Mouse (Mus musculus) stomach, postnatal 0 days (tissue): ENCODE results near the gene Elp1. TPM values are rescaled to one million over a fixed set of nuclear protein-coding genes. Genes with fewer than 3 reads are reported as not detected.

ENCODE experiments used
- ATAC-seq: fragments of 200-750 bp; cut with Nextera tagmentation; 2 replicates; pipeline ENCODE4 v1.8.0; 2017; ENCODE audit not compliant: low FRiP score, low TSS enrichment
- DNase-seq: peaks from one replicate; pipeline ENCODE4 v3.0.0-alpha.2; 2016; ENCODE audit warnings: low spot score
- H3K27ac ChIP-seq: fragments of 300-500 bp; sonication (generic); replicated peaks from 2 replicates; pipeline ENCODE4 v1.5.1; 2014; ENCODE audit warnings: mild to moderate bottlenecking, control low read depth
- H3K27me3 ChIP-seq: fragments of 300-500 bp; sonication (generic); 2 replicates; pipeline ENCODE4 v1.6.1; 2014; ENCODE audit warnings: low read length; ENCODE audit not compliant: control insufficient read depth, insufficient read depth
- H3K36me3 ChIP-seq: fragments of 300-500 bp; sonication (generic); 2 replicates; pipeline ENCODE4 v1.6.1; 2014; ENCODE audit warnings: low read length, mixed read lengths; ENCODE audit not compliant: control insufficient read depth, insufficient read depth
- H3K4me1 ChIP-seq: fragments of 300-500 bp; sonication (generic); replicated peaks from 2 replicates; pipeline ENCODE4 v1.6.1; 2014; ENCODE audit warnings: antibody characterized with exemption; ENCODE audit not compliant: control insufficient read depth, insufficient read depth
- H3K4me2 ChIP-seq: fragments of 300-500 bp; sonication (generic); replicated peaks from 2 replicates; pipeline ENCODE4 v1.6.1; 2014; ENCODE audit warnings: low read depth, mild to moderate bottlenecking, control low read depth, moderate library complexity
- H3K4me3 ChIP-seq: fragments of 300-500 bp; sonication (generic); 2 replicates; pipeline ENCODE4 v1.5.1; 2014; ENCODE audit warnings: low read depth, low read length, control low read depth
- H3K9ac ChIP-seq: fragments of 300-500 bp; sonication (generic); 2 replicates; pipeline ENCODE4 v1.6.1; 2014; ENCODE audit warnings: mild to moderate bottlenecking, low read length, control low read depth, mixed read lengths
- H3K9me3 ChIP-seq: fragments of 300-500 bp; sonication (generic); 2 replicates; pipeline ENCODE4 v1.6.1; 2016; ENCODE audit warnings: low read length; ENCODE audit not compliant: control insufficient read depth
- CTCF ChIP-seq: IDR thresholded peaks from 2 replicates; pipeline ENCODE4 v1.5.1; 2016; ENCODE audit warnings: antibody characterized with exemption, low read depth, mild to moderate bottlenecking, moderate library complexity
- EP300 ChIP-seq: optimal IDR thresholded peaks from 2 replicates; pipeline ENCODE3; 2016; ENCODE audit warnings: antibody characterized with exemption
- WGBS: fragments of 180-500 bp; shearing (Covaris S2); extraction: QIAGEN DNeasy Blood & Tissue Kit; methylation state at CpG from one replicate; pipeline ENCODE4 v1.1.7; 2014; 5-methylcytosine and 5-hydroxymethylcytosine counted together
- polyA plus RNA-seq: library from polyadenylated mRNA; unstranded; fragments of >200 nt; fragmentation: Nextera tagmentation; extraction: Ambion mirVana; gene quantifications from 2 replicates; pipeline ENCODE4 v1.2.1, GENCODE M21; 2015

Gene Elp1
- polyA plus RNA-seq, 1 experiment from 2014 or later: 11.3 TPM

DNA sequence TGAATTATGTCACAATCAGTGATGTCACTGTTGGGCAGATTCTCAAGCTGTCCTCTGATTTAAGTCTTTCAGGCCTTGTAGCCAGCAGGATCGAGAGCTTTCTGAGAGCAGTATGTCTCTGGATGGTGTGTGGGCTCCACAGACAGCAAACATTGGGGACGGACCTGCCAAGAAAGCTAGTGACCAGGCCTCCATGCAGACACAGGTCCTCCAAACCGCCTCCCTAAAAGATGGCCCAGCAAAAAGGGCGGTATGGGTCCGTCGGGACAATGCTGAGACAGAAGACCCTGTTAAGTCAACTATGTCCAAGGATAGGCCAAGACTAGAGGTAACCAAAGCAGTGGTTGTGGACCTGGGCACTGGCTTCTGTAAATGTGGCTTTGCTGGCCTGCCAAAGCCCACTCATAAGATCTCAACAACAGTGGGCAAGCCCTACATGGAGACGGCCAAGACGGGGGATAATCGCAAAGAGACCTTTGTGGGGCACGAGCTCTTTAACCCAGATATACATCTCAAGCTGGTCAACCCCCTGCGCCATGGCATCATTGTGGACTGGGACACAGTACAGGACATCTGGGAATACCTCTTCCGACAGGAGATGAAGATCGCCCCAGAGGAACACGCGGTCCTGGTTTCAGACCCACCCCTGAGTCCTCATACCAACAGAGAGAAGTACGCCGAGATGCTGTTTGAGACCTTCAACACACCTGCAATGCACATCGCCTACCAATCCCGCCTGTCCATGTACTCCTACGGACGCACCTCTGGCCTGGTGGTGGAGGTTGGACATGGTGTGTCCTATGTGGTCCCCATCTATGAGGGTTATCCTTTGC lies 58.6 kb downstream of the Elp1 start, which contains the start of gene Actl7a:
Actl7a (plus strand) TSS at position 51 of the 833 bp plus-strand sequence.
- WGBS: 95% methylated on average over 21 of the region's 21 CpGs
- Histone ChIP-seq H3K36me3 (no peaks in the 10 kb centered on the region), H3K4me3 (no peak within 1 kb of the TSS), H3K4me1 (no peaks in the 10 kb centered on the region), H3K4me2 (no peak within 1 kb of the TSS), H3K27ac (no peak within 1 kb of the TSS), H3K27me3 (no peaks in the 10 kb centered on the region), H3K9ac (no peak within 1 kb of the TSS), H3K9me3 (no peaks in the 10 kb centered on the region)
- DNase-seq: no peak
- TF ChIP-seq CTCF (no peak), EP300 (no peak)
- ATAC-seq: no peak

DNA sequence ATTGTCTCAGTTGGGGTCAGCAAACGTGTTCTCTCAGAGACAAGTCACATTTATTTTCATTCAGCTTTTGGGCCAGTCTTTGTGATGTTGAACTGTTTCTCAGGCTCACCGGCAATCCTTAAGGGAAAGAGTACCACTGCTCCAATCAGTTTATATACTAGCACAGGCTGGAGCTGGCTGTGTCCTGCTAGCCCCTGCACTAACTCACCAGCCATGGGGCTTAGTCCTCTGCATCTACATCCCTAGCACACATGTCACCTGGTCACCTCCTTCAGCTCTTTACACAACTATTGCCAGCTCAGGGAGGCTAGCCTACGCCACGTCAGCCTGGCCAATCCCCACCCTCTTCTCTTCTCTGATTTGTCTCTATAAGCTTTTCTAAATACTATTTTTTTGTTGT lies 59.4 kb downstream of the Elp1 start:
- H3K36me3 ChIP-seq: no peaks in the 10 kb centered on the region
- no peaks in the 10 kb centered on the region for H3K4me1 ChIP-seq
- H3K9me3 ChIP-seq: no peaks in the 10 kb centered on the region
- H3K4me3 ChIP-seq: no peak overlapping the region
- H3K9ac ChIP-seq: no peak overlapping the region
- DNase-seq: no peak
- no peak overlapping the region for H3K4me2 ChIP-seq
- no peak overlapping the region for H3K27ac ChIP-seq
- TF ChIP-seq EP300 (no peak), CTCF (no peak)
- ATAC-seq: no peak
- no peaks in the 10 kb centered on the region for H3K27me3 ChIP-seq
- WGBS: 89% methylated on average over 4 of the region's 4 CpGs

DNA sequence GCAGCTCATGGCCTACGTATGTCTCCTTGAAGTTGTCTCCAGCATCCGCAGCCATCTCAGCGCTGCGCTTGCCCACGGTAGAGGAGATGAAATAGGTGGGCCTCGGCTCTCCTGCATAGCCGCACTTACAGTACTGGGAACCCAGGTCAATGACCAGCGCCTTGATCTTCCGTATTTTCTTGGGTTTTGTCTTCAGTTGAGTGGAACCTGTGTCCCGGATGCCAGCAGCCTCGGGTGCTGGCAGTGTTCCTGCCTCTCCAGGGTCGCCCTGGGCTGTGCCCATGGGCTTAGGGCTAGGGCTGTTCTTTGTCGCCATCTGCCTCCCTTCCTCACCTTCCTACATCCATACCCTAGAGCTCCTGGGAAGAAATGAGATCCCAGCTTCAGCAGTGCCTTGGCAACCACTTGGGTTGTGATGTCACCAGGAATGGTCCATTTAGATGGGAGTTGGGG lies 61.1 kb downstream of the Elp1 start, which contains the start of gene Actl7b:
Actl7b (minus strand) TSS at position 403 of the 453 bp plus-strand sequence.
- H3K27ac ChIP-seq: no peak within 1 kb of the TSS
- no peaks in the 10 kb centered on the region for H3K36me3 ChIP-seq
- 94% methylated on average over 13 of the region's 13 CpGs for WGBS
- ATAC-seq (peak; percentile 15; the same call in 1 of the 2 replicates), DNase-seq (no peak)
- H3K9ac ChIP-seq: no peak within 1 kb of the TSS
- no peaks in the 10 kb centered on the region for H3K27me3 ChIP-seq
- H3K4me1 ChIP-seq: no peaks in the 10 kb centered on the region
- no peaks in the 10 kb centered on the region for H3K9me3 ChIP-seq
- H3K4me3 ChIP-seq: no peak within 1 kb of the TSS
- no peak for TF ChIP-seq CTCF
- no peak for TF ChIP-seq EP300
- no peak within 1 kb of the TSS for H3K4me2 ChIP-seq

DNA sequence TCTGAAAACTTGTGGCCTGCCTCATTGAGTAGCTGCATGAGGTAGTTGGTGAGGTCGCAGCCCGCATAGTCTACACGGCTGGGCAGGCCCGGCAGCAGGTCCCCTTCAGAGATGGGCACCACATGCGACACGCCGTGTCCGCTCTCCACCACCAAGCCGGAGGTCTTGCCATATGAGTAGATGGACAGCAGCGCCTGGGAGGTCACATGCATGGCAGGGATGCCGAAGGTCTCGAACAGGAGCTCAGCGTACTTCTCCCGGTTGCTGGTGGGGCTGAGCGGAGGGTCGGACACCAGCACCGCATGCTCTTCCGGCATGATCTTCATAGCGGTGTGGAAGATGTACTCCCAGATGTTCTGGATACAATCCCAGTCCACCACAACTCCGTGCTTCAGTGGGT lies 61.5 kb downstream of the Elp1 start:
- ATAC-seq: 0 out of 2 replicates have a peak, but pooled peaks have one; percentile 21

DNA sequence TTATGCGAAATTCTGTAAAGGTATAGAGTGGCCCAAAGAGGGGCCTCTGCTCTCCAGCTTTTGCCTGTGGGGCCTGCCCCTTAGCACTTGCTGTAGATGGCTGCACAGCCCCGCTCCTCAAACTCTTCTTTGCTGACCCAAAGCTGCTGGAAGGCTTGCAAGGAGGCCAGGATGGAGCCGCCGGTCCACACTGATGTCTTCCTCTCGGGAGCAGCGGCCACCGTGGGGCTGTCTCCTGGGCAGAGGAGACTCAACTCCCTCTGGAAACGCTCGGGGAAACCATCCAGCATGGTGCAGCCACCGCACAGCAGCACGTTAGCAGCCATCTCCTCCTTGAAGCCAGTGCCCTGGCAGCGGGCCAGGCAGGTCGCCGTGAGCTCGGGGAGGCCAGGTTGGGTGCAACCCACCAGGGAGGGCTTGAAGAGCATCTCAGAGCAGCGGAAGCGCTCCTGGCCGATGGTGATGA lies 62.1 kb downstream of the Elp1 start, which contains the start of gene Gm26657:
Gm26657 (plus strand) TSS at position 51 of the 466 bp plus-strand sequence.
- WGBS: 83% methylated on average over 18 of the region's 18 CpGs
- DNase-seq: no peak
- no peaks in the 10 kb centered on the region for H3K4me1 ChIP-seq
- H3K36me3 ChIP-seq: no peaks in the 10 kb centered on the region
- H3K4me2 ChIP-seq: no peak within 1 kb of the TSS
- H3K27me3 ChIP-seq: no peaks in the 10 kb centered on the region
- TF ChIP-seq EP300 (no peak), CTCF (no peak)
- H3K9me3 ChIP-seq: no peaks in the 10 kb centered on the region
- ATAC-seq: no peak
- H3K27ac ChIP-seq: no peak within 1 kb of the TSS
- no peak within 1 kb of the TSS for H3K4me3 ChIP-seq
- H3K9ac ChIP-seq: no peak within 1 kb of the TSS

More for the DNA sequence above, 61.5 kb downstream of the Elp1 start:
- Histone ChIP-seq H3K36me3 (no peaks in the 10 kb centered on the region), H3K27me3 (no peaks in the 10 kb centered on the region), H3K4me1 (no peaks in the 10 kb centered on the region), H3K9me3 (no peaks in the 10 kb centered on the region), H3K27ac (no peak overlapping the region), H3K9ac (no peak overlapping the region), H3K4me3 (no peak overlapping the region), H3K4me2 (no peak overlapping the region)
- DNase-seq: no peak
- WGBS: 96% methylated on average over 20 of the region's 20 CpGs
- TF ChIP-seq EP300: no peak
- no peak for TF ChIP-seq CTCF

DNA sequence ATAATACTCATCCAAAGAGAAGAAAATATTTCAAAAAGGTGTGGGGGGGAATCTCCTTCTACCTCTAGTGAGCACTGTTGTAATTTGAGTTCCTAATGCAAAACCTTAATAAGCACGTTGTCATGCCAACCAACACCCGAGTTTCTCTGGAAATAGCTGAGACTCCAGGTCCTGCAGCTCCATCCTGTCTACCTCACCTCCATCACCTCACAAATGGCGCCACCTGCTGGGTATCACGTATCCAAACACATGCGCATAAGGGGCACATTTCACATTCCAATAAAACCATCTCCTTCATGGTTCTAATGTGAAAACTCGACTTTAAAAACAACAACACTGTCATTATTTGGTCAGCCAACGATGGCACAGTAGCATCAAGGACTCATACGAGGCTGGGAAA lies 76.3 kb downstream of the Elp1 start:
- no peaks in the 10 kb centered on the region for H3K27me3 ChIP-seq
- no peak for ATAC-seq
- WGBS: 57% methylated on average over 8 of the region's 8 CpGs
- no peaks in the 10 kb centered on the region for H3K36me3 ChIP-seq
- no peak for DNase-seq
- H3K27ac ChIP-seq: no peak overlapping the region
- H3K4me3 ChIP-seq: no peak overlapping the region
- TF ChIP-seq CTCF: peak; percentile 59
- TF ChIP-seq EP300: no peak
- no peak overlapping the region for H3K4me2 ChIP-seq
- no peak overlapping the region for H3K9ac ChIP-seq
- no peaks in the 10 kb centered on the region for H3K9me3 ChIP-seq
- H3K4me1 ChIP-seq: no peaks in the 10 kb centered on the region
